Mouse (Mus musculus) kidney, embryonic 15.5 days (tissue): Measurements from ENCODE around the gene Hlcs. TPM values are rescaled to one million over a fixed set of nuclear protein-coding genes. Genes with fewer than 3 reads are reported as not detected.

Experiments
- ATAC-seq: fragments of 200-750 bp; cut with Nextera tagmentation; replicated peaks from 2 replicates; pipeline ENCODE4 v1.8.0; 2017; ENCODE audit warnings: moderate TSS enrichment; ENCODE audit not compliant: low FRiP score
- H3K27ac ChIP-seq: fragments of 300-500 bp; sonication (generic); 2 replicates; pipeline ENCODE4 v1.5.1; 2015; ENCODE audit warnings: mild to moderate bottlenecking, inconsistent platforms
- H3K27me3 ChIP-seq: fragments of 300-500 bp; sonication (generic); 2 replicates; pipeline ENCODE4 v1.6.1; 2015; ENCODE audit warnings: inconsistent platforms
- H3K36me3 ChIP-seq: fragments of 300-500 bp; sonication (generic); 2 replicates; pipeline ENCODE4 v1.6.1; 2015; ENCODE audit warnings: inconsistent platforms
- H3K4me1 ChIP-seq: fragments of 300-500 bp; sonication (generic); 2 replicates; pipeline ENCODE4 v1.6.1; 2015; ENCODE audit warnings: inconsistent platforms
- H3K4me2 ChIP-seq: fragments of 300-500 bp; sonication (generic); 2 replicates; pipeline ENCODE4 v1.6.1; 2015; ENCODE audit warnings: moderate library complexity, mild to moderate bottlenecking, inconsistent platforms
- H3K4me3 ChIP-seq: fragments of 300-500 bp; sonication (generic); replicated peaks from 2 replicates; pipeline ENCODE4 v1.5.1; 2015; ENCODE audit warnings: mild to moderate bottlenecking, inconsistent platforms
- H3K9ac ChIP-seq: fragments of 300-500 bp; sonication (generic); 2 replicates; pipeline ENCODE4 v1.6.1; 2015; ENCODE audit warnings: mild to moderate bottlenecking, inconsistent platforms
- H3K9me3 ChIP-seq: fragments of 300-500 bp; sonication (generic); replicated peaks from 2 replicates; pipeline ENCODE4 v1.6.1; 2016; ENCODE audit warnings: inconsistent platforms
- WGBS: fragments of 180-500 bp; shearing (Covaris S2); methylation state at CpG from one replicate; pipeline ENCODE4 v1.1.7; 2015; ENCODE audit warnings: mixed read lengths; 5-methylcytosine and 5-hydroxymethylcytosine counted together
- polyA plus RNA-seq: library from polyadenylated mRNA; unstranded; fragments of >200 nt; fragmentation: Nextera tagmentation; extraction: Ambion mirVana; gene quantifications from 2 replicates; pipeline ENCODE4 v1.2.1, GENCODE M21; 2015

The Hlcs gene
- polyA plus RNA-seq, 1 experiment from 2014 or later, result 10.6 TPM

- H3K9me3 ChIP-seq, result no peaks in the 10 kb centered on the region
- no peak overlapping the region for H3K4me3 ChIP-seq
- H3K27ac ChIP-seq, result peak overlapping the region; percentile 62; the same call in 1 of the 2 replicates
- ATAC-seq, result no peak
- no peak overlapping the region for H3K9ac ChIP-seq
- H3K4me1 ChIP-seq, result peaks cover 12% of the 10 kb centered on the region
- no peak overlapping the region for H3K4me2 ChIP-seq
- no peaks in the 10 kb centered on the region for H3K36me3 ChIP-seq
- WGBS, result 72% methylated on average over 5 of the region's 5 CpGs
- H3K27me3 ChIP-seq, result peaks cover 27% of the 10 kb centered on the region
These were observed 10.3 kb upstream of the Hlcs start for GRCm38 (mm10) chr16:94323681-94324080.

GRCm38 (mm10) chr16:94320223-94320622, 6.9 kb upstream of the Hlcs start:
- ATAC-seq, result no peak
- 0 out of 2 replicates have a peak, but pooled peaks cover 3% of the 10 kb centered on the region for H3K27me3 ChIP-seq
- no peaks in the 10 kb centered on the region for H3K9me3 ChIP-seq
- no peaks in the 10 kb centered on the region for H3K36me3 ChIP-seq
- no peaks in the 10 kb centered on the region for H3K4me1 ChIP-seq
- H3K9ac ChIP-seq, result no peak overlapping the region
- no peak overlapping the region for H3K4me3 ChIP-seq
- H3K27ac ChIP-seq, result no peak overlapping the region
- H3K4me2 ChIP-seq, result no peak overlapping the region
- WGBS, result 81% methylated on average over 5 of the region's 5 CpGs

GRCm38 (mm10) chr16:94317752-94318151, 4.4 kb upstream of the Hlcs start:
- Histone ChIP-seq H3K27ac (0 out of 2 replicates have a peak overlapping the region, but pooled peaks have one; percentile 28), H3K36me3 (no peaks in the 10 kb centered on the region), H3K4me1 (peaks cover 5% of the 10 kb centered on the region; the same call in 1 of the 2 replicates), H3K4me2 (no peak overlapping the region), H3K4me3 (no peak overlapping the region), H3K9me3 (no peaks in the 10 kb centered on the region), H3K27me3 (no peaks in the 10 kb centered on the region), H3K9ac (no peak overlapping the region)
- ATAC-seq, result no peak
- 76% methylated on average over 5 of the region's 5 CpGs for WGBS

GRCm38 (mm10) chr16:94315215-94315614, 1.8 kb upstream of the Hlcs start:
- 56% methylated on average over 1 of the region's 1 CpGs for WGBS
- Histone ChIP-seq H3K27me3 (no peaks in the 10 kb centered on the region), H3K9me3 (no peaks in the 10 kb centered on the region), H3K4me1 (peaks cover 8% of the 10 kb centered on the region; the same call in 1 of the 2 replicates), H3K9ac (no peak overlapping the region), H3K4me3 (no peak overlapping the region), H3K27ac (no peak overlapping the region), H3K36me3 (no peaks in the 10 kb centered on the region), H3K4me2 (no peak overlapping the region)
- no peak for ATAC-seq

- no peak overlapping the region for H3K9ac ChIP-seq
- no peaks in the 10 kb centered on the region for H3K9me3 ChIP-seq
- H3K4me3 ChIP-seq, result no peak overlapping the region
- no peak overlapping the region for H3K4me2 ChIP-seq
- no peaks in the 10 kb centered on the region for H3K36me3 ChIP-seq
- ATAC-seq, result no peak
- no peak overlapping the region for H3K27ac ChIP-seq
- no peaks in the 10 kb centered on the region for H3K27me3 ChIP-seq
- peaks cover 8% of the 10 kb centered on the region; the same call in 1 of the 2 replicates for H3K4me1 ChIP-seq
- 92% methylated on average over 5 of the region's 5 CpGs for WGBS
These were observed 1.3 kb upstream of the Hlcs start for GRCm38 (mm10) chr16:94314626-94315025.

GRCm38 (mm10) chr16:94312663-94313228, 625 bp downstream of the Hlcs start:
- H3K4me1 ChIP-seq, result peaks cover 13% of the 10 kb centered on the region
- WGBS, result under 1% methylated on average over 20 of the region's 20 CpGs
- no peaks in the 10 kb centered on the region for H3K36me3 ChIP-seq
- no peaks in the 10 kb centered on the region for H3K27me3 ChIP-seq
- peak; percentile 91 for ATAC-seq
- H3K27ac ChIP-seq, result peak overlapping the region; percentile 100
- H3K4me3 ChIP-seq, result peak overlapping the region; percentile 77
- H3K9ac ChIP-seq, result peak overlapping the region; percentile 92
- peak overlapping the region; percentile 91 for H3K4me2 ChIP-seq
- no peaks in the 10 kb centered on the region for H3K9me3 ChIP-seq

GRCm38 (mm10) chr16:94311931-94312330, 1.4 kb downstream of the Hlcs start:
- no peak for ATAC-seq
- Histone ChIP-seq H3K27ac (no peak overlapping the region), H3K27me3 (no peaks in the 10 kb centered on the region), H3K4me2 (peak overlapping the region; percentile 91), H3K36me3 (no peaks in the 10 kb centered on the region), H3K4me1 (peaks cover 16% of the 10 kb centered on the region), H3K9ac (no peak overlapping the region), H3K4me3 (peak overlapping the region; percentile 77; the same call in 1 of the 2 replicates), H3K9me3 (no peaks in the 10 kb centered on the region)
- 73% methylated on average over 4 of the region's 4 CpGs for WGBS

- peaks cover 16% of the 10 kb centered on the region for H3K4me1 ChIP-seq
- H3K27ac ChIP-seq, result no peak overlapping the region
- WGBS, result 87% methylated on average over 1 of the region's 1 CpGs
- no peak overlapping the region for H3K4me3 ChIP-seq
- no peak overlapping the region for H3K9ac ChIP-seq
- no peaks in the 10 kb centered on the region for H3K27me3 ChIP-seq
- no peaks in the 10 kb centered on the region for H3K36me3 ChIP-seq
- ATAC-seq, result no peak
- no peaks in the 10 kb centered on the region for H3K9me3 ChIP-seq
- no peak overlapping the region for H3K4me2 ChIP-seq
These were observed 2.0 kb downstream of the Hlcs start for GRCm38 (mm10) chr16:94311416-94311815.

- Histone ChIP-seq H3K9ac (no peak overlapping the region), H3K4me1 (peaks cover 16% of the 10 kb centered on the region), H3K36me3 (no peaks in the 10 kb centered on the region), H3K4me2 (no peak overlapping the region), H3K27me3 (0 out of 2 replicates have a peak, but pooled peaks cover 2% of the 10 kb centered on the region), H3K9me3 (peaks cover 5% of the 10 kb centered on the region; the same call in 1 of the 2 replicates), H3K27ac (no peak overlapping the region), H3K4me3 (no peak overlapping the region)
- no peak for ATAC-seq
- whole genome bisulfite sequencing, result 92% methylated on average over 4 of the region's 4 CpGs
These were observed 4.3 kb downstream of the Hlcs start for GRCm38 (mm10) chr16:94309025-94309424.

- H3K4me1 ChIP-seq, result peaks cover 16% of the 10 kb centered on the region
- no peaks in the 10 kb centered on the region for H3K36me3 ChIP-seq
- WGBS, result 24% methylated on average over 6 of the region's 6 CpGs
- peaks cover 5% of the 10 kb centered on the region; the same call in 1 of the 2 replicates for H3K9me3 ChIP-seq
- H3K27me3 ChIP-seq, result peaks cover 9% of the 10 kb centered on the region; the same call in 1 of the 2 replicates
- H3K4me3 ChIP-seq, result no peak overlapping the region
- no peak overlapping the region for H3K4me2 ChIP-seq
- no peak overlapping the region for H3K9ac ChIP-seq
- no peak for ATAC-seq
- H3K27ac ChIP-seq, result no peak overlapping the region
These were observed 5.4 kb downstream of the Hlcs start for GRCm38 (mm10) chr16:94307942-94308341.

GRCm38 (mm10) chr16:94307526-94307925, 5.8 kb downstream of the Hlcs start:
- ATAC-seq, result no peak
- H3K4me1 ChIP-seq, result peaks cover 20% of the 10 kb centered on the region

GRCm38 (mm10) chr16:94303203-94303535, 10.2 kb downstream of the Hlcs start:
- Histone ChIP-seq H3K4me2 (peak overlapping the region; percentile 58), H3K4me1 (peaks cover 22% of the 10 kb centered on the region), H3K27me3 (peaks cover 24% of the 10 kb centered on the region; the same call in 1 of the 2 replicates), H3K9me3 (peaks cover 5% of the 10 kb centered on the region; the same call in 1 of the 2 replicates), H3K4me3 (peak overlapping the region; percentile 25), H3K36me3 (no peaks in the 10 kb centered on the region), H3K9ac (peak overlapping the region; percentile 15), H3K27ac (no peak overlapping the region)
- ATAC-seq, result no peak; the same call in 1 of the 2 replicates
- 21% methylated on average over 6 of the region's 6 CpGs for WGBS

More at GRCm38 (mm10) chr16:94307526-94307925, 5.8 kb downstream of the Hlcs start:
- Histone ChIP-seq H3K36me3 (no peaks in the 10 kb centered on the region), H3K9me3 (peaks cover 5% of the 10 kb centered on the region; the same call in 1 of the 2 replicates), H3K27me3 (peaks cover 14% of the 10 kb centered on the region; the same call in 1 of the 2 replicates), H3K9ac (no peak overlapping the region), H3K4me2 (no peak overlapping the region), H3K4me3 (no peak overlapping the region), H3K27ac (no peak overlapping the region)
- WGBS, result 51% methylated on average over 6 of the region's 6 CpGs
